In the genomic region with DNA sequence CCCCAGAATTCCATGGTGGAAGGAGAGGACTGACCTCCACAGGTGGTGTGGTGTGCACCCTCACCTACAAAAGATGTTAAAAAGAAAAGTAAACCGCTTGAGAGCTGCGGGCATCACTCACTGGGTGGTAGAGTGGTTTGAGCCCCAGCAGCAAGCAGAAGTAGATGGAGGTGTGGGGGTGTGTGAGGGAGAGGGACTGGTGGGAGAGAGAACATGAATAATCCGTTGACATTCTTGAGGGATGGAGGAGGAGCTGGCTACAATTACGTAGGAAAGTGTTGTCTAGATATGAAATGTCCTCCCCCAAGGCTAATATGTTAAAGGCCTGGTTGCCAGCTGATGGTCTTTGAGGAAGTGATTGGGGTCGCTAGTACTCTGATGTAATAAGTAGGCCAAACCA, we compare ENCODE assay signal across 11 mouse cellular contexts.
"Had no signal": no experiment of that assay in that cellular context is flagged by ENCODE, and none has a peak within 500 bp of the region (broad histone marks: within the 10 kb centered on the region; RNA-seq: fewer than 3 reads in every experiment).

No protein-coding gene starts in this region.

- H3K4me2 ChIP-seq: limb, embryonic 12.5 days; liver, embryonic 13.5 days; midbrain, embryonic 13.5 days had no signal

- H3K27ac ChIP-seq: limb, embryonic 12.5 days; liver, embryonic 13.5 days; midbrain, embryonic 13.5 days had no signal

- H3K9ac ChIP-seq: limb, embryonic 12.5 days; liver, embryonic 13.5 days; liver, postnatal 0 days; midbrain, embryonic 13.5 days had no signal

- H3K4me1 ChIP-seq: limb, embryonic 12.5 days; liver, embryonic 13.5 days had no signal

- H3K4me3 ChIP-seq: limb, embryonic 12.5 days; liver, embryonic 13.5 days; midbrain, embryonic 13.5 days had no signal

- H3K9me3 ChIP-seq: midbrain, embryonic 13.5 days had no signal

- H3K36me3 ChIP-seq: limb, embryonic 12.5 days; liver, embryonic 13.5 days; midbrain, embryonic 13.5 days had no signal

- DNase-seq: kidney, adult 8-10 months; kidney, postnatal 25 days; layer of hippocampus, adult 9-11 months; liver; liver, embryonic 13.5 days; liver, postnatal 0 days; lung, postnatal 36 days; thymus, adult 2 months; thymus, postnatal 25 days had no signal

- H3K27me3 ChIP-seq: limb, embryonic 12.5 days; liver, embryonic 13.5 days had no signal

- ATAC-seq: liver, postnatal 0 days had no signal
